Mouse (Mus musculus) adrenal gland, postnatal 10 days (tissue): Measurements from ENCODE around the gene Sav1. TPM values are rescaled to one million over a fixed set of nuclear protein-coding genes. Genes with fewer than 3 reads are reported as not detected.
A peak's percentile ranks its signal among the peaks of the same experiment; 100 is the strongest.

Source experiments
- DNase-seq: peaks from one replicate; pipeline ENCODE4 v3.0.0; 2021; ENCODE audit warnings: mixed read lengths
- total RNA-seq, 2 experiments: library from RNA; stranded (reverse); gene quantifications; 2 replicates each; pipeline ENCODE4 v1.2.3; 2021

Gene Sav1
- total RNA-seq, 2 experiments from 2014 or later: 44.2 to 52.3 TPM

GRCm38 (mm10) chr12:69962468-69962867 is 24.3 kb downstream of the Sav1 start:
- peak; percentile 78 for DNase-seq

DNA sequence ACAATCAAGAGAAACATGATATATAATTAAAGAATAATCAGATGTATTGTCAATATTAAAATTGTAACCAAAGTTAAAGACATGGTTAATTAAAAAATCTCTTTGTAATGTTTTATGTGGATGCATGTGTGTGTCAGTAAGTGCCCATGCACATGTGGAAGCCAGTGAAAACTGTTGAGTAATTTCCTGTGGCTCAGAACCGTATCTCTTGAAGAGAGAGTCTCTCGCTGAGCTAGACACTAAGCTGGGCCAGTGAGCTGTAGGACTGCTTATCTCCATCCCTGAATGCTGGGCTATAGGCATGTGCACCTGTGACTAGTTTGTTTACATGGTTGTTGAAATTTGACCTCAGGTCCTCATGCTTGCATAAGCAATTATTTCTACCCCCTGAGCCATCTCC is 29.4 kb downstream of the Sav1 start:
- no peak for DNase-seq

DNA sequence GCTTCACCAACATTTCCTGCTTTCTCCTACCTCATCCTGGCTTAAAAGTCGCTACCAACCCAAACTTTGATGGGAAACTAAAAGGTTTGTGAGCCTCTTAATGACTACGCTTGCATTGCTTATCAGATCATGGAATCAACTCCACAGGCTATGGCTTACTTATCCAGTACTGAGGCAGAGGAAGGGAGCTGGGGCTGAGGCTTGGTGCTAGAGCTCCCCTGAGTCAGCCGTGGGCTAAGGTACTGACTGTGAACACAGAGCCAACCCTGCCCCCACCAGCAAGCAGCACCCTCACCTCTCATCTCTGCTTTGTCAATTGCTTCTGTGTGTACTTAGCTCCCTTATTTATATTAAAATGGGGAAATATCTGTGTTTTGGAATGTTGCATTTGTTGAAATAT is 39.3 kb downstream of the Sav1 start:
- no peak for DNase-seq

- no peak for DNase-seq
These were observed 40.9 kb downstream of the Sav1 start for GRCm38 (mm10) chr12:69945861-69946260.

DNA sequence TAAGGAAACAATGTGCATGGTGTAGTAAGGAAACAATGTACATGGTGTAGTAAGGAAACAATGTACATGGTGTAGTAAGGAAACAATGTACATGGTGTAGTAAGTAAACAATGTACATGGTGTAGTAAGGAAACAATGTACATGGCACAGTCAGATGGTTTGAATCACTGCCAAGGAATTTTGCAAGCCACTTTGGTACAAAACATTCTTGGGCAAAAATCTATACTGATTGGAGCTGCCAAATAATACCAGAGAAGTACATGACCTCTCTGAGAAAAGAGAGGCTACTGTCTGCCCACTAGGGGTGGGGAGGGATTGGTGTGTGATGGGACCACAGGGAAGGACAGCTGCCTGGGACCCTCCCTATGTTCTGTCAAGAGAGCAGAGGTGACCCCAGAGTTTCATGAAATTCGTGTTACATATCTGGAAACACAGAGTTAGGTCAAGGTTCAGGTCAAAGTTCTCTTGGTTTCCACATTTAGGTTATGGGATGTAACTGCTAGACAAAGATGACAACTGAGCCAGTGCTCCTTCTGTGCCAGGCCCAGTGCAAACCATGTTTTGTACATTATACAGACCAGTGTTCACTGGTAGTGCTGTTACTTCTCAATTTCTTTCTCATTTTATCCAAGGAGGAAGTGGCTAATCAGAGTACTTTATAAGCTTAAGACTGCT is 45.0 kb downstream of the Sav1 start:
- no peak for DNase-seq

GRCm38 (mm10) chr12:69939291-69939690 is 47.5 kb downstream of the Sav1 start:
- DNase-seq: no peak

DNA sequence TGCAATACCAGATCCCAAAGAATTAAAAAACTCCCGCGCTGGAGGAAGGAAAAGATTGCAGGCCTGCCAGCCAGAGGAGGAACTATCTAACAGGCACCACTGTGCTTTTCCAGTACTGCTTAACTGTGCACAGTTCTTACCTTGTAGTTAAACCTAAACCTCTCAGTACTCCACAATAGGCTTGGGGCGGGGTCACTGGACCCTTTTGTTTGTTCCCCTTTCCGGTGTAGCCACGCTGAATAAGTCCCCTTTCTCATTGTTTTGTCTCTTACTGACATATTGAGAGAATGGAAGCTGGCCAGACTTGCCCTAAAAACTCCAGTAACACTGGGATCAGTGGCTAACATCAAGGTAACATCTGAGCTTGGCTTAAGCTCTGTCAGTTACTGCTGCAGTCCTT is 49.1 kb downstream of the Sav1 start:
- no peak for DNase-seq

DNA sequence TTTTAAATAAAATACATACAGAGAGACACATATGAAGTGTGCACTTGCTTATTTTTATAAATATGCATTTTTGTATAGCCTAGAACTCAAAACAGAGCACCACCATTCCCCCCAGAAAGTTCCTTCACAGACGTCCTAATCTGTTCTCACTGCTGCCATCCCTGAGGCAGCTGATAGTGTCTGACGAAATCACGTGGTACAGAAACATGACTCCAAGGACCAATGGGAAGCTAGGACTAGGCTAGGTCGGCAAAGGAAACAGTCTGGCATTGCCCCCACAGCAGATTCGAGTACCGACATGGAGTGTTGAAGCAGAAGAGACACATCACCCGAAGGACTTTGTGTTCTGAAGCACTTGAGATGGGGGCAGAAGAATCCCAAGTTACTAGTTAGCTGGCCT is 60.1 kb downstream of the Sav1 start:
- no peak for DNase-seq

- peak; percentile 35 for DNase-seq
These were observed 62.8 kb downstream of the Sav1 start for GRCm38 (mm10) chr12:69924012-69924411.

DNA sequence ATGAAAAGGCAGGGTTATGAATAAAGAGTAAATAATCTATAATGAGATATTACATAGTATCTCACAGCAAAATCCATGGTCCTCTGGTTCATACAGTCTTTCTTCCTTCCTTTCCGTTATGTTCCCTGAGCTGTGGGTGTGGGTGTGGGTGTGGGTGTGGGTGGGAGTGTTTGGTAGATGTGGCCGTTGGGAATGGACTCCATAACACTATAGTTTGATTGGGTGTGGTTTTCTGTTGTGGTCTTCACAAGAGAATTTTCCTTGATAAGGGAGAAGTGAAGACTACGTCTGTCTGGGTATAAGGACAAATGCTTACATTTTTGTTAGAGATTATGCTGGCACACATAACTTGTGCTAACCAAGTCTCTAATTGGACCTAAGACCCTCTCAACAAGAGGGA is 63.2 kb downstream of the Sav1 start:
- no peak for DNase-seq

DNA sequence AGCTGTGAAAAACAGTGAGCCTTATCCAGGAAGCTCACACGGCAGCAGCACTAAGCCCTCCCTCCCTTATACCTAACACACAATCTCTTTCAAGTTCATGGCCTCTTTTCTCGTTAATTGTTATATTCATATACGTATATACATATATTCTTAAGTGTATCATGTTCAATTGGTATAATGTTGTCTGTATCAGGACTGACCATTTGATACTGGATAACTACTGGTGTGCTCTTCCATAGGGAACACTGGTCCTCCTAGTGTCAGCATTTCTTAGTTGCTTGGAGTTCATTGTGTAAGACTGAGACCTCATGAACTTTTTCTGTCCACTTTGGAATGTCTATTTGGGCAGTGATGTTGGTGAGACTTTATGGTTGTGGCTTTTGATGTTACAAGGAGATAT is 63.7 kb downstream of the Sav1 start:
- no peak for DNase-seq

- no peak for DNase-seq
These were observed 64.7 kb downstream of the Sav1 start for GRCm38 (mm10) chr12:69922099-69922498.

- DNase-seq: no peak
These were observed 68.9 kb downstream of the Sav1 start for GRCm38 (mm10) chr12:69917870-69918269.

Other genes with a start within 250 kb of the Sav1 start
- 1 to 10 TPM; 3.3 to 4.3 TPM for gene Cdkl1, start 195.7 kb downstream of the Sav1 start, total RNA-seq
- 10 to 100 TPM in 1 of 2 experiments, 1 to 10 TPM in 1; 8.8 to 14.3 TPM for gene Atl1, start 94.4 kb downstream of the Sav1 start, total RNA-seq
- 10 to 100 TPM; 31.3 to 39.8 TPM for gene Map4k5, start 93.8 kb downstream of the Sav1 start, total RNA-seq
- 10 to 100 TPM; 29.5 to 38.3 TPM for gene Nin, start 126.7 kb upstream of the Sav1 start, total RNA-seq
- not detected for gene Abhd12b, start 167.1 kb upstream of the Sav1 start, total RNA-seq
- 10 to 100 TPM; 48.7 to 82.7 TPM for gene Pygl, start 244.5 kb upstream of the Sav1 start, total RNA-seq